Mouse (Mus musculus) lung, postnatal 14 days (tissue): ENCODE data around the gene Zcchc24.

Experiments used
- DNase-seq: peaks from one replicate; pipeline ENCODE4 v3.0.0; 2021

Zcchc24 gene

GRCm38 (mm10) chr14:25746971-25747945 is 21.6 kb downstream of the Zcchc24 start:
- no peak for DNase-seq

- DNase-seq = no peak
These were observed 22.5 kb downstream of the Zcchc24 start for GRCm38 (mm10) chr14:25746371-25746770.

- DNase-seq = no peak
These were observed 23.3 kb downstream of the Zcchc24 start for GRCm38 (mm10) chr14:25745365-25746184.

- no peak for DNase-seq
These were observed 25.9 kb downstream of the Zcchc24 start for GRCm38 (mm10) chr14:25742943-25743342.

- DNase-seq = no peak
These were observed 26.9 kb downstream of the Zcchc24 start for GRCm38 (mm10) chr14:25741840-25742367.

GRCm38 (mm10) chr14:25741211-25741610 is 27.6 kb downstream of the Zcchc24 start:
- no peak for DNase-seq

- no peak for DNase-seq
These were observed 28.8 kb downstream of the Zcchc24 start for GRCm38 (mm10) chr14:25739957-25740565.

GRCm38 (mm10) chr14:25738591-25739001 is 30.2 kb downstream of the Zcchc24 start:
- peak; percentile 59 for DNase-seq

GRCm38 (mm10) chr14:25736589-25736988 is 32.2 kb downstream of the Zcchc24 start:
- DNase-seq = peak; percentile 78

- DNase-seq = no peak
These were observed 32.7 kb downstream of the Zcchc24 start for GRCm38 (mm10) chr14:25736140-25736539.

GRCm38 (mm10) chr14:25734736-25735716 is 33.8 kb downstream of the Zcchc24 start:
- peak; percentile 57 for DNase-seq

GRCm38 (mm10) chr14:25727149-25727510 is 41.7 kb downstream of the Zcchc24 start:
- DNase-seq = no peak

- DNase-seq = peak; percentile 67
These were observed 42.4 kb downstream of the Zcchc24 start for GRCm38 (mm10) chr14:25726226-25727148.

GRCm38 (mm10) chr14:25725690-25726089 is 43.1 kb downstream of the Zcchc24 start:
- DNase-seq = no peak

- DNase-seq = peak; percentile 73
These were observed 43.8 kb downstream of the Zcchc24 start for GRCm38 (mm10) chr14:25725032-25725497.

GRCm38 (mm10) chr14:25720962-25721707 is 47.7 kb downstream of the Zcchc24 start:
- DNase-seq = no peak

GRCm38 (mm10) chr14:25719371-25719770 is 49.5 kb downstream of the Zcchc24 start:
- DNase-seq = no peak

- DNase-seq = peak; percentile 60
These were observed 50.4 kb downstream of the Zcchc24 start for GRCm38 (mm10) chr14:25718471-25718870.

GRCm38 (mm10) chr14:25717718-25718117 is 51.1 kb downstream of the Zcchc24 start:
- no peak for DNase-seq

- DNase-seq = no peak
These were observed 52.3 kb downstream of the Zcchc24 start for GRCm38 (mm10) chr14:25716528-25716927.
